Mouse (Mus musculus) left cerebral cortex, postnatal 25 days (tissue): ENCODE data around the gene Tmem247. TPM values are rescaled to one million over a fixed set of nuclear protein-coding genes. Genes with fewer than 3 reads are reported as not detected.

Source experiments
- total RNA-seq, 2 experiments: library from RNA; stranded (reverse); gene quantifications; 2 replicates each; pipeline ENCODE4 v1.2.3; 2021

Gene Tmem247
- total RNA-seq, 2 experiments from 2014 or later = not detected

Other genes starting within 250 kb of the Tmem247 start
- gene Epas1, start 163.6 kb upstream of the Tmem247 start, total RNA-seq = 10 to 100 TPM; 82.1 to 90.7 TPM
- under 1 TPM in 1 of 2 experiments, not detected in 1; 0.37 TPM for gene Atp6v1e2, start 30.5 kb downstream of the Tmem247 start, total RNA-seq
- 10 to 100 TPM; 29.5 to 43.8 TPM for gene Rhoq, start 45.7 kb downstream of the Tmem247 start, total RNA-seq
- gene Pigf, start 108.1 kb downstream of the Tmem247 start, total RNA-seq = 10 to 100 TPM; 16.5 to 19.1 TPM
- 10 to 100 TPM; 54.2 to 61.7 TPM for gene Cript, start 108.2 kb downstream of the Tmem247 start, total RNA-seq
- gene Socs5, start 190.3 kb downstream of the Tmem247 start, total RNA-seq = 100 to 1,000 TPM; 104 to 107 TPM